Mouse (Mus musculus): ENCODE measurements around the gene Kcna7.

DNA sequence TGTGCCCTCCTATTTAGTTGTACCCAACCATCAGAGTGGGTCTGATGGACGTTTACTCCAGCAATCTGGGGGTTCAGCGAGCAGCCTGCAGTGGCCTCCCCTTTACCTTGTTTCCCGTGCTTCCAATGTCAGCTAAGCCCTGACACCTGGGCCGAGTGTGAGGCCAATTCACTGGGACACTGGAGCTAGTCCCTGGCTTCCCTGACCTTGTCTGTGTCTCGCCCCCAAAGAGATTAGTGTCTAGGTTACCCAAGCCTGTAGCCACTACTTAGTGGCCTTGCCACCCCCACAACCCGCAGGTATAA, 15.1 kb downstream of the Kcna7 start, which contains the start of gene Lhb:
- TF ChIP-seq CTCF (IDR thresholded peaks at IDR 0.05; ENCODE audit: low read depth) (no peak), EP300 (IDR thresholded peaks at IDR 0.05; ENCODE audit: low read depth) (no peak)
